In the genomic region with DNA sequence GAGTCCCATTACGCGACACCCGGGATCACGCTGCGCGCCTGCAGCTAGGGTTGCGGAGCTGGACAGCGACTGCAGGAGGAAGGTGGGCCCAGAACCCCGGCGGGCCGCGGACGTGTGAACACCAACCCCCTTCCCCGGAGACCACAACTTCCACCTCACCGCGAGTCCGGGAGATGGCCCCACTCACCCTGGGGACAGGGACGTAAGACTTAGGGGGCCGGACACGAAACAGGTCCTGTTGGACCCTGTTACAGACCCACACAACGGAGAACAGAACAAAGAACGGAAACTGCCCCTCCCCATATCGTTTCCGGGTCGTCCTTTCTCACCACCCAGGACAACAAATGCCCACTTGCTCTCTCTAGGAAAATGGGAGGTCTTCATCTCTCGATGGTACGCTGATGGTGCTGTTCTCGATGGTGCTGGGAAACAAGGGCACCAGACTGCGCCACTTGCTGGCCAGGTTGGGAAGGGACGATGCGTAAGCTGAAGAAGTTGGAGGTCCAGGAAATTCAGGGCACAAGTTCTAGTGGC, we compare ENCODE assay signal across 7 mouse cellular contexts. TPM values are rescaled to one million over a fixed set of nuclear protein-coding genes. Genes with fewer than 3 reads are reported as not detected.
A peak's percentile ranks its signal among the peaks of the same experiment; 100 is the strongest.
DNase-seq lines count a peak whose midpoint lies in the region; ATAC-seq lines count a peak whose summit lies in the region.

A gene (minus strand): TSS at position 302 of the 534 bp plus-strand sequence.

- ATAC-seq in inflammation-experienced regulatory T-cells, adult 6 months, result peak; percentile 98
- ATAC-seq in megakaryocyte-erythroid progenitor cell, adult 5-6 weeks (replicated peaks; ENCODE audit: low FRiP score, low TSS enrichment, poor library complexity, severe bottlenecking), result peak; percentile 98

- DNase-seq in adrenal gland, adult 18-20 months (ENCODE audit: low spot score in 2 of 2), result peak; percentile 69 to 75
- peak; percentile 98 for DNase-seq in embryo, embryonic 10.5 days (ENCODE audit: low spot score)
- DNase-seq in gastrocnemius, postnatal 14 days, result peak; percentile 81
- DNase-seq in left cerebral cortex, postnatal 10 days (ENCODE audit: extremely low spot score in 1 of 2, low spot score in 2 of 2), result peak; percentile 88 to 91
- peak; percentile 88 for DNase-seq in right cerebral cortex, postnatal 25 days

- intact Hi-C loops in gastrocnemius, postnatal 14 days (cut with DNase I; ENCODE audit: low total_unique reads), result no loop called here
- intact Hi-C loops in left cerebral cortex, postnatal 10 days (cut with DNase I), result loop anchor here (10.0 kb wide), 1 partner anchor 271 kb away; no protein-coding TSS in a partner anchor

RNA-seq across cellular contexts. Expression of the gene that starts here (rescaled TPM):
- total RNA-seq in adrenal gland, adult 18-20 months (2021), result 10 to 100 TPM; 10.1 to 10.9 TPM
- total RNA-seq in gastrocnemius, postnatal 14 days (2021), result 1 to 10 TPM; 5.3 to 6.0 TPM
- 10 to 100 TPM in 1 of 3 experiments, 1 to 10 TPM in 2; 9.5 to 17.9 (median 9.8) TPM for polyA plus RNA-seq in inflammation-experienced regulatory T-cells, adult 6 months (2017; shearing (Covaris generic))
- total RNA-seq in left cerebral cortex, postnatal 10 days (2021), result 10 to 100 TPM; 10.5 to 10.6 TPM
- total RNA-seq in megakaryocyte-erythroid progenitor cell, adult 5-6 weeks (2014; fragmentation: Nextera tagmentation), result 7.3 and 7.5 TPM in 2 replicates
- total RNA-seq in megakaryocyte-erythroid progenitor cell, adult 5-6 weeks (2017), result 7.8 and 10.9 TPM in 2 replicates

Comparison
In these comparisons a context has a peak if more than half of its experiments do, and no peak if none do; other contexts are left out.
1. Peak in every context shown above with its lines: DNase-seq and ATAC-seq.